Mouse (Mus musculus): ENCODE results near the gene Rab25.
"Not testable (repeated sequence)": the region's sequence is repeated elsewhere in the genome, so short reads cannot be mapped to it uniquely, and the experiment has no call there.

The Rab25 gene

GRCm38 (mm10) chr3:88548180-88548917 is at the start of gene Rab25:
Gene Rab25 (minus strand): TSS chr3:88548300.
- in situ Hi-C loops (cut with MseI, MboI) = no loop called here

GRCm38 (mm10) chr3:88596547-88596946 is 48.4 kb upstream of the Rab25 start:
- in situ Hi-C loops (cut with MseI, MboI) = not testable (repeated sequence)

DNA sequence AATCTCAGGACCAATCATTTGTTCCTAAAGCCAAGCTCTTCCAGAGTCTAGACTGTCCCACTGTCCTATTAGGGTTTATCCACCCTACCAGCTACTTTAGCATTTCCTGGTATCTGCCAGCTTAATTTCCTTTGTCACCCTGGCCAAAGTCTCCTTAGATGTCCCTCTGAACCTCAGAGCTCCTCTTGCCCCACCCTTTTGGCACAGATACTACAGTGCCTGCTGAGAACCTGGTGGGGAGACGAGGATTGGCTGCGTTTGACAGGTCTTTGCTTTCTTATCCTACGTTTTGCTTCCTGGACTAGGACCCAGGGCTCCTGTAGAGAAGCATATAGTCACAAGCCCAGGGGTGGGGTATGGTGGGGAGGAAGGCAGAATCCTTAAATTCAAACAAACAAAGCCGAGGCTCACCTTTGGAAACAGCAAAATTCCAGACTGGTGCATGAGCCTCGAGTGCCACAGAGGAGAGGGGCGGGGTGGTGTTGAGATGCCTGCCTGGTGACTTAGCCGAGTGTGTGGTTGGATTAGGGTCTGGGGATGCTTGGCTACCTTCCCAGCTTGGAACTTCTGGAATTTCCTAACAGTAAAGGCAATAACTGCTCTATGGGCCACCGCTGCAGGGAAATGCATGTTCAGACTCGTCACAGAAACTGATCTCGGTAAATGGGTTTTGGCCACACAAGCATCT is 45.9 kb upstream of the Rab25 start:
- in situ Hi-C loops (cut with MseI, MboI) = no loop called here

DNA sequence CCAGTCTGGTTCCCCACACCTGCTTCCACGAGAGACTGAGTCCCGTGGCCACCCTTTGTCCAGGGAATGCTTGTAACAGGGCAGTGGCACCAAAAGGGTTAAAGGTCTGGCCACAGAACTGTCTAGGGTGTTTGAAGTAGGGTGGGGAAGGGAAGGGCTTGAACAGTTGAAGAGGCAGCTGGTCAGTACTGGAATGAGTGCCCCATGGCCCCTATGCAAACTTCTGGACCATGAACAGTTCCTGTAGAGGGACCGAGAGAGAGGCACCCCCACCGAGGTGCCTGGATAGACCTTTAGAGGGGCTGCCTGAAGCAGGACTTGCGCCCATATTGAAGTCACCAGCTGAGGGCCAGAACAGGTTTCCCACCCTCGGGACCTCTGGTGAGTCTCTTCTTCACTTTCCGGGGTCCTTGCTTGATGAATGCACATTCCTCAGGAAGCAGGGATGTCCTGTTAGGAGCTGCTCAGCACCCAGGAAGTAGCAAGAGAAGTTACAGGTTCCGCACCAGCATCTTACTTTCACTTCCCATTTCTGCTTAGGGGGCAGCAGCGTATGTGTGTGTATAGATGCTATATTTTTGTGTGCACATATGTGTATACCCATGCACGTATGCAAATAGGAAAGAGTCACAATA is 45.0 kb upstream of the Rab25 start:
- in situ Hi-C loops (cut with MseI, MboI) = no loop called here

GRCm38 (mm10) chr3:88591950-88592731 is 44.0 kb upstream of the Rab25 start:
- in situ Hi-C loops (cut with MseI, MboI) = no loop called here

GRCm38 (mm10) chr3:88591044-88591443 is 42.9 kb upstream of the Rab25 start:
- in situ Hi-C loops (cut with MseI, MboI) = no loop called here

GRCm38 (mm10) chr3:88590246-88590645 is 42.1 kb upstream of the Rab25 start:
- in situ Hi-C loops (cut with MseI, MboI) = no loop called here

GRCm38 (mm10) chr3:88586640-88587039 is 38.5 kb upstream of the Rab25 start:
- in situ Hi-C loops (cut with MseI, MboI) = no loop called here

DNA sequence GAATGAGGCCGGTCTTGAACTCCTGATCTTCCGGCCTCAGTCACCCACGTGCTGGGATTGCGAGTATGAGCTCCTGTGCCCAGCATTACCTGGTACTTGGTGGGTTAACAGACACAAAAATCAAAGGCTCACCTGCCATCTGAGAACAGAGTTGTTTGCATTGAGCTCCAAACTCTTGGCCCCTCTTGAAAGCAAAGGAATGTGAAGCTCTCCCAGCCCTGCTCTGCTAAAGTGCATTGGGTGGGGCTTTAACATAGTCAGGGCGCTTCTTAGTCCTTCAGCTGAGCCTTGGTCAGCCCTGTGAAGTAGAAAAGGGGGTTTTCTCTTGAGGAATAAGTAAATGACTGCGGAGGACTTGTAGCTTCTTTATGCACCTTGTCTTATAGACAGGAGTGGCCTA is 37.7 kb upstream of the Rab25 start:
- in situ Hi-C loops (cut with MseI, MboI) = no loop called here

- in situ Hi-C loops (cut with MseI, MboI) = no loop called here
Observed at GRCm38 (mm10) chr3:88579454-88580117, 31.5 kb upstream of the Rab25 start.

DNA sequence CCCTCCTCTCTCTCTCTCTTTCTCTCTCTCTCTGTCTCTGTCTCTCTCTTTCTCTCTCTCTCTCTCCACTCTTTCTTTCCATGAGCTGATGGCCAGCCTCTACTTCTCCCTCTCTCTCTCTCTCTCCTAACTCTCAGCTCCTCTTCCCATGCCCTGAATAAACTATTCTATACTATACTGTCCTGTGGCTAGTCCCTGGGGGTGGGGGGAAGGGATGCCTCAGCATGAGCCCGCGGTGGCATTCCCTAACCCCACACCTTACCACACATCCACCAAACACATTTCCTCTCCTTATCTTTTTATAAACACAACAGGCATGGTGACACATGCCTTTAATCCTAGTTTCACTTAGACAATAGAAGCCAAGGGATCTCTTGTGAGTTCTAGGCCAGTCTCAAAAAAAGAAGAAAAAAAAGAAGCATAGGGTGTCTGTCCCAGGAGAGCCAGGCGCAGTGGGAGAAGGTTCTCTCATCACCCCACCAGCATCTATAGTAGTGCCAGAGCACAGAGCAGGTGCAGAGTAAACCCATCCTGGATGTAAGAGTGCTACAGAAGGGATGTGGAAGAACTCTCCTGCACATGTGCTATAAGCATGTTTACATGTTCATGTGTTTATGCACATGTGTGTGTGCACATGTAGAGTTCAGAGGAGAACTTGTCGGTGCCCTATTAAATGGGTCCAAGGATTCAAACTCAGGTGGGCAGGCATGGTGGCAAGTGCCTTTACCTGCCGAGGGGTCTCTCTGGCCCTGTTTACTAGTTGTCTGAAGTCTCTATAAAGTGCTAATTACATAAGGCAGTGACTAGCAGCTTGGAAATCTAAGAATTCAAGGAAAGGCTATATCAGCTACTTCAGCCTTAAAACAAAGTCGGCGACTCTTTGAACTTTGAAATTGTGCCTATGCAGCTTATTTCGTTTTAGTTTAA is 30.7 kb upstream of the Rab25 start:
- in situ Hi-C loops (cut with MseI, MboI) = no loop called here

- in situ Hi-C loops (cut with MseI, MboI) = not testable (repeated sequence)
Observed at GRCm38 (mm10) chr3:88577846-88578245, 29.7 kb upstream of the Rab25 start.

DNA sequence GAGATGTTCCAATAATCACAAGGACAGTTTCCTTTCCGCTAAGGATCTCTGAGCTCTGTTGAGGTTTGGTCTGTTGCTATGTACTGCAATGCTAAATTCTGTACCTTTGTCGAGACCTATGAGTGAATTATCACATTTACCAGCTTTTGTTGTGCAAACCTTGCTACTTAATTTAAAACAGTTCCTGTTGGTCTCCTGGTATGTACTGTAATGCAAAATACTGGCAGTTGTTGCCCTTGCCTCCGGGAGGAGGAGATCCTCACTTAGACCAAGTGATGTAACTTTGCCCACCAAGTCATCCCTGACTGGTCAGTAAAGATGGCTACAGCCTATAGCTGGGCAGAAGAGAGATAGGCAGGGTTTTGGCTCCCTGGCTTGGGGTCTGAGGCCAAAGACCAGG is 27.4 kb upstream of the Rab25 start, which contains the start of gene Ssr2:
Gene Ssr2, plus strand, starts transcription at position 337 of the 400 bp plus-strand sequence.
- in situ Hi-C loops (cut with MseI, MboI) = no loop called here

- in situ Hi-C loops (cut with MseI, MboI) = no loop called here
Observed at GRCm38 (mm10) chr3:88573810-88574209, 25.7 kb upstream of the Rab25 start.

- in situ Hi-C loops (cut with MseI, MboI) = no loop called here
Observed at GRCm38 (mm10) chr3:88572835-88573234, 24.7 kb upstream of the Rab25 start.

DNA sequence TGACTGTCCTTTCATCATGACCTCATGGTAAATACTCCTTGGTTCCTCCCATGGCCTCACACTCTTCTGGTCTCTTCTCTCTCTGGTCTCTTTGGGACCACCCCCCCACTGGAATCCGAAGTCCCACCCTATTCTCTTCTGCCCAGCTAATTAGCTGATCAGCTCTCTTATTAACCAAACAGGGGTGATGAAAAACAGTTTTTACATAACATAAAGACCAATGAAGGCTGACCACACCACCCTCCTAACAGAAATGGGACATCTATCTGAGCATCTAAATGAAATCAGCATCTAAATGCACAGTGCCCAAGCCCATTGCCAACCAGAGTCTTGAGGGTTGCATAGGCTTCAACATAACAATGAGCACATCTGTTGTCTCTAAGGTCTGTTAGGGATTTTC is 23.8 kb upstream of the Rab25 start:
- in situ Hi-C loops (cut with MseI, MboI) = no loop called here

DNA sequence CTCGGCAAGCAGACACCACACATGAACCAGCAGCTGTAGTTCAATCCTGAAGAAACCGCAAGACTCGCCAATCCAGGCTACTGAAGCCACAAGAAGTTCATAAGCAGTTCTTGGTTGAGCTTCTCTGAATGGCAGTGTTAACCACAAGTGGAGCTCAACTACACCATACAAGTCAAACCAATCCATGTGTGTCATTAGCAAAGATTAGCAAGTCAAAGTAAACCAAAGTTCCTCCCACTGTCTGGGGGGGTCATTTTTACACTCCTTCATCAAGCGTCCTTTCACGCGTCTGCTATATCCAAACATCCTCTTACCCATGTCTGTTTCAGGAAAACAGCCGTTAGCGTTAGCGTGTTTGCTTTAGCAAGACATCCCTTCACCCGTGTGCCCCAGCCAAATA is 22.2 kb upstream of the Rab25 start:
- in situ Hi-C loops (cut with MseI, MboI) = no loop called here

DNA sequence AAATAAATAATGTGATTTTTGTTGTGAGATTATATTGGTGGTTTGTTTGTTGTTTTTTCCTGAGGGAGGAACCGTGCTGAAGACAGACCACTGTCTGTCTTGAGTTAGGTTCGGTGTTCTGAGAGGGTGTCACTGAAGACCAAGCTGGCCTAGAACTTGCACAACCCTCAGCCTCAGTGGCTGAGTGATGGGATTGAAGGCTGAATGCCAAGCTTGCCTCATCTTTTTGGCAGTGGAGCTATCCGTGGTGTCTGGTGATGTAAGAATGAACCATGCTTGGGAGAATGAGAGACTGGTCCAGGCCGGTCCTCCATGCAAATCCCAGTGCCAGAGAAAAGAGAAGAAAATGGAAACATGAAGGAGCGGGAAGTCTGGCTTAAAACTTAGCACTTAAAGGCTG is 21.6 kb upstream of the Rab25 start:
- in situ Hi-C loops (cut with MseI, MboI) = no loop called here

DNA sequence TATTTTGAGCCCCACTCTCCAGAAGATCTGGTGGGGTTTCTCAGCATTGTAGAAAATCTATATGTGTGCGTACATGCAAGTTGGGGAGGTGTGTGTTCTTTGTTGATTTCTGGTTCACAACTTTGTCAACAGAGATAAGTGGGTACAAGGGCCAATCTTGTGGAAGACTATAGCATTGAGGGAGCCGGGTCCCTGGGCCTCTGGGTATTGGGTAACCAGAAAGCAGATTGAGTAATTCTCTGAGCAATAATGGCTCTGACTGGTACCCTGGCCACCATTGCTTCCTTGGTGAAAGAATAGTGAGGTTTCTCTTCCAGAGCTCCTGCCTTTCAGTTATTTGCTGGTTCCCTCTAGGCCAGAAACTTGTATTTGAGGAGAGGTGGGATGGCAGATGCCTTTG is 21.0 kb upstream of the Rab25 start:
- in situ Hi-C loops (cut with MseI, MboI) = no loop called here

- in situ Hi-C loops (cut with MseI, MboI) = no loop called here
Observed at GRCm38 (mm10) chr3:88568615-88569014, 20.5 kb upstream of the Rab25 start.
